Mouse (Mus musculus): ENCODE measurements around the gene Hectd4.
"Not testable (repeated sequence)": the region's sequence is repeated elsewhere in the genome, so short reads cannot be mapped to it uniquely, and the experiment has no call there.

Hectd4 gene

DNA sequence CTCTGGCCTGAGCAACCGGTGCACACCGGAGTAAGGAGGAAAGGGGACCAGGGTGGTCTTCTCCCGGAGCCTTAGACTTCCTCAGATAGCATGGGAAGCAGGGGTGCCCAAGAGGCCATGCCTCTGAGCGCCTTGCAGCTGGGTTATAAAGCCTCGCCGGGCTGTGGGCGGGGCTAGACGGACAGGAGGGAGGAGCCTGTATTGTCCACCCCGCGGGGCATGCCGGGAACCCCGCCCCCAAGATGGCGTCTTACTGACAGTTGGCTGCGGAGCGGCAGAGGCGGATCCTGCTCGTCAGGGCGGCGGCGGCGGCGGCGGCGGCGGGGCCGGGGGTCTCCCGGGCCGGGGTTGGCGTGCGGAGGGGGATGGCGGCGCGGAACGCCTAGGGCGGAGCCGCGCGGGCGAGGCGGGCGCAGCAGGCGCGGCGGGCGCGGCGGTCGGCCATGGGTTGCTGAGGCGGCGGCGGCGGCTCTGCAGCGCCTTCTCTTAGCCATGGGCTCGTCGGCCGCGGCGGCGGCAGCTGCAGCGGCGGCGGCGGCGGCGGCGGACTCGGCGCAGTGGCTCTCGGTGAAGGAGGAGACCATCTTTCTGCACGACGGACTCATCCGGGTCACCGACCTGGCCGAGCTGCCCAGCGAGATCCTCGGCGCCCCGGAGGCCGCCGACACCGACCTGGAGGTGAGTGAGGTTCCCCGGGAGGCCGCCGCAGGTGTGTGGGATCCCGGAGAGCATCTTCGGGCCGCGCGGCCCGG lies at the start of gene Hectd4:
Hectd4 (plus strand) TSS at position 240 of the 752 bp plus-strand sequence.
- DNase-seq (ENCODE audit: low read depth, low spot score) = peak; percentile 92

DNA sequence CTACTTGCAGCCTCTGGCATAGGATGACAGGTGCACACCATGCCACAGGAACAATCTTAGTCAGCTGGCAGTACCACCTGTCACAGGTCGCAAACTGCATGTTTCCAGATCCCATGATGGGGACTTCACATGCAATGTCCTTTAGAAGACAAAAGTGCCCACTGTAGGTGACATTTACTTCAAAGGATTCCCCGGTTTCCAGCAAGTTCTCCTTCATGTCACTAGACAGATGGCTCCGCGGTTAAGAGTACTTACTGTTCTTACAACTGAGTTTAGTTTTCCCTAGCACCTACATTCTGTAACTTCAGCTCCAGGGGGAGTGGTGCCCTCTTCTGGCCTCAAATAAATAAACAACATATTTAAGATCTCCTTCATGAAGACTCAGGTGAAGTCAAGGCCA lies 47.2 kb upstream of the Hectd4 start:
- DNase-seq (ENCODE audit: low read depth, low spot score) = no peak

DNA sequence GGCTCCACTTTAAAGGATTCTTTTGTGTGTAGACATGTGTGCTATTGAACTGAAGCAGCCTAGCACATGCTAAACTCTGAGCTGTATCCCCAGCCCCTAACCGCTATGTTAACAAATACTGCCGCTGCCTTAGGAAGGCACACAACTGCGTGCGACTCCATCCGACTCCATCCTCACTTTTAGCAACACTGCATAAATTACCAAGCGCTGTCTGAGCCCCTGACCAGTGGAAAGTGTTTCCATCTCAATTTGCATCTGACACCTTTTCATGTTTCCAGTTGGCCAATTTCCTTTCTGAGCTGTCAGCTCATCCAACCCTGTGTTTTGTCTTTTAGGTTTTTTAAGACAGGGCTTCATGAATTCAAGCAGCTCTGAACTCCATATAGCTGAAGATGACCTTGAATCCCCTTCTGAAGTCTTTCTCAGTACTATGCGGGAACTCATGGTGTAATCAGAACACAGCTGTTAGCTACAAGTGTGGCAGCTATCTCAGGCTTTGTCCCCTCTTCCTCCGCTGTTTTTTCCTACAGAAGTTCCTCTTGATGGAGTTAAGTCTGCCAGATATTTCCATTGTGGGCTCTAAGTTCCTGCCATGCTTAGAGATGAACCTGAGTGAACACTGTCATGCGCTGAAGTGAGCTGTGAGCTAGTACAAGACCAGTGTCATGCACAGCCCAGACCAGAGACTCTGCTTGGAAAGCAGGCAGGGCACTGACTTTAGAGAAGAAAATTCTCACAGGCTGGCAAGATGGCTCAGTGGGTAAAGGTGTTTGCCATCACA lies 40.8 kb upstream of the Hectd4 start:
- no peak for DNase-seq (ENCODE audit: low read depth, low spot score)

DNA sequence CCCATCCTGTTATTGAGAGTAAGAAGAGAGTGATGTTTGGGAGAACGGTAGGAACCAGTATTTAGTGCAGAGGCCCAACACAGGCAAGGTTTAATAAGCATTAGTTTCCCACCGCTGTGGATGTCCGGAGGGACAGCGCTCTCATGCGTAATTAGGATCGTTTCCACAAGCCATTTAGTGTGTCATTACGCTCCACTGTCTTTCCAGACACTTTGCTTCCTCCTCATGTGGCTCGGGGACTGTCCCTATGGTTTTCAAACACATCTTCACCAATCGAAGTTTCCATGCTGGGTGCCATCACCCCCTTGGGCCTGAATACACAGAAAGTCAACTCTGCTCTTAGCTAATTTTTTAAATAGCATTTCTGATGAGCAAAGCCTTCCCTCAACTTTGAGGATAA lies 36.8 kb upstream of the Hectd4 start:
- DNase-seq (ENCODE audit: low read depth, low spot score) = no peak

DNA sequence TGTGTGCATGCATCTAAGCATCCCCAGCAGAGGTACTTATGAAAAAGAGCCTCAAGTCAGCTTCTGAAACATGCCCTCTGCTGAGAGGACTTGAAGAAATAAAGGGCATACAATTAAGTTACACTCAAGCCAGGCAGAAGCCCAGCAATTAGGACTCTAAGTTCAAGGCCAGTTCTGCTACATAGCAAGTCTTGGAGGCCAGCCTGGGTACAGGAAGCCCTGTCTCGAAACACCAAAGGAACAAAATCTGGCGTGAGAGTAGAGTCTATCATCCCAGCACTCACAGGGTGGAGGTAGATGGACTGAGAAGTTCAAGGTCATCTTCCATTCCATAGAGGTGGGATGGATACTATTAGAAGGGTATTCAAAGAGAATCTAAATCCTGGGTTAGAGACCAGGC lies 35.6 kb upstream of the Hectd4 start:
- DNase-seq (ENCODE audit: low read depth, low spot score) = no peak

DNA sequence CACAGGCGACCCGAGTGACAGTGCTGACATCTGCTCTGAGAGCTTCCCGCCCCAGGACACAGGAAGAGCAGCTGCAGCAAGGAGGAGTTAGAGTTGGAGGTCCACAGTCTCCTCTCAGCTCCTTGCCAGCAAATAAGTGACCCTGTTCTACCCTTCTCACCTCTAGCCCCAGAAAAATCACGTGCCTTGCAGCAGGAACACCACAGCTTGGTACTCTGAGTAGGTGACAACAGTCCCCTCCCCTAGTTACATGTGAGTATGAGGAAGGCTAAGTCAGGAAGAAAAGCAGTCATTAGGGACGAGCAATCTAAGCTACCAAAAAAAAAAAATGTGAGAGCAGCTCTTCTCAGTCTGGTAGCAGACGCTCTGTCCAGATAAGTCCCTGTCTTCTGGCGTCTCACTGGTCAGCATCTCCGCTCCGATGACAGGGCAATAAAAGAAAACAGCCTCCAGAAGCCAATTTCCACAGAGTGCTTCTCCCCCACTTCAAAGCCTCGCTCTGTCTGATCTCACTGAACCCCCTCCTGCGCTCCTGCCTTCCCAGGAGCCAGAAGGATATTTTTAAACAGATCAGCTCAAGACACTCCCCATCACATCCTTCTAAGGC lies 35.0 kb upstream of the Hectd4 start:
- DNase-seq (ENCODE audit: low read depth, low spot score) = no peak

DNA sequence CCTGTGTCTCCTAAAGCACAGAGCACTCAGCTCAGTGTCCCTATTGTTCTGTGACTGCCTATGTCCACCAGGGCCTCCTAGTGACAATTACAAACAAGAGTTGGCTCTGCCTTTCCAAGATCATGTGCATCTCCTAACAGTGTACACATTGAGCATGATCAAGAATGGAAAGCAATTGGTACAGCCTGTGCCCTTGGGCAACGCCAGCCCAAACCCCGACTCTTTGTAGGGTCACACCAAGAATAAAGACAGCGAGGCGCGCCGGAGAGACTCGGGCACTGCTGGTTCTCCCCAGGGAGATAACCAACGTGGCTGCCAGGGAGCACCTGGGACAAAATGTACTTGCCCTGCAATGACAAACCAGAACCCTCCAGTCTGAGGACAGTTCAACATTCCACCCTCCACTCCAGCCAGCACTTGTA lies 32.4 kb upstream of the Hectd4 start:
- no peak for DNase-seq (ENCODE audit: low read depth, low spot score)

DNA sequence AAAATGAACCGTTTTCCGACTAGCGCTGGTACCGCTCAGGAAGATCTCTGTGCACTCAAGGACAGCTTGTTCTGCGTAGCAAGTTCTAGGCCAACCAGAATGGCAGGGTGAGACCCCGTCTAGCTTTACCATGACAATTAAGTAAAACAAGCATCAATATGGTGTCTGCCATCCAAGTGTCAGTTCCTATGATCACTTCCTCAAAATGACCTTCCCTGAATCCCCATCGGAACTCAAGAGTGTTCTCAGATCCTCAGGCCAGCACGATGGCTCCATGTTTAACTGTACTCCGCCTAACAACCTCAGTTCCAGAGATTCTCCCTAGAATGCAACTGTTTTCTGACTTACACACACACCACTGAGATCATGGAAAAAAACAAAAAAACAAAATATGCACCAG lies 31.8 kb upstream of the Hectd4 start:
- DNase-seq (ENCODE audit: low read depth, low spot score) = no peak

DNA sequence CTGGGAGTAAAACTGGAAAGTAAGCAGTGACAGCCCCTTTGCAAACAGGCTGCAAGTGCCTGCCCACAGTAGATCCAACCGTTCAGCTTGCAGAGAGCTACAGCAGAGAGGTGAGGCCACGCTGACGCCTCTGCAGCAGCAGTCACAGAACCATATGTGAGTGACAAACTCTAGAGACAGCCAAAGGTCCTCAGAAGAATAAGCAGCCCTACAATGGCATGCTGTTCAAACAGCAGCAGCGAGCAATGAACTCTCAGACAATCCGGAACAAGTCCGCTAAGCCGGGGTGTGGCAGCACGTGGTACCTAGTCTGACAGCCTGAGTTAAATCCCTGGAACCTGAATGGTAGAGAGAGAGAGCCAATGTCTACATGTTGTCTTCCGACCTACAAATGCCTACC lies 30.8 kb upstream of the Hectd4 start:
- DNase-seq (ENCODE audit: low read depth, low spot score) = no peak

DNA sequence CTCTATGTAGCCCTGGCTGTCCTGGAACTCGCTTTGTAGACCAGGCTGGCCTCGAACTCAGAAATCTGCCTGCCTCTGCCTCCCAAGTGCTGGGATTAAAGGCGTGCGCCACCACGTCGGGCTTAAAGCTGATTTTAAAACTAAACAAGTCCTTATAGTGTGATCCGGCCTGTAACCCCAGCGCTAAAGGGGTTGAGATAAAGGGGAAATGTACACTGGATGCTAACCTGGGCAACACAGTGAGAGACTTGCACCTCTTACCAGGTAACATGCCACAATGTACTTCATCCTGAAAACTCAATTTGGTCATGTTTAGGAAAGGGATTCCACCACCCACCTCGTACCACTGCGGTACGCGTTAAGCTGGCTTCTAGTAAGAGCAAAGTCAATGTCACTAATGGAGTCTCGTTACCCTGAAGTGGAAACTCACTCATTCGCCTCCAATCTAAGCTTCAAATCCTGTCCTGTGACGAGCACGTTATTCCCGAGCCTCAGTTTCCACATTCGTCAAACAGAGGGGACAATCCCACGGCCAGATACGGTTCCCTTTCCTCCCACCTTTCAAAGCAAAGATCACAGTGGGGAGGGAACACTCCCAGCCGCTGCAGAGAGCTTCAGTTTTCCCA lies 29.7 kb upstream of the Hectd4 start:
- no peak for DNase-seq (ENCODE audit: low read depth, low spot score)

DNA sequence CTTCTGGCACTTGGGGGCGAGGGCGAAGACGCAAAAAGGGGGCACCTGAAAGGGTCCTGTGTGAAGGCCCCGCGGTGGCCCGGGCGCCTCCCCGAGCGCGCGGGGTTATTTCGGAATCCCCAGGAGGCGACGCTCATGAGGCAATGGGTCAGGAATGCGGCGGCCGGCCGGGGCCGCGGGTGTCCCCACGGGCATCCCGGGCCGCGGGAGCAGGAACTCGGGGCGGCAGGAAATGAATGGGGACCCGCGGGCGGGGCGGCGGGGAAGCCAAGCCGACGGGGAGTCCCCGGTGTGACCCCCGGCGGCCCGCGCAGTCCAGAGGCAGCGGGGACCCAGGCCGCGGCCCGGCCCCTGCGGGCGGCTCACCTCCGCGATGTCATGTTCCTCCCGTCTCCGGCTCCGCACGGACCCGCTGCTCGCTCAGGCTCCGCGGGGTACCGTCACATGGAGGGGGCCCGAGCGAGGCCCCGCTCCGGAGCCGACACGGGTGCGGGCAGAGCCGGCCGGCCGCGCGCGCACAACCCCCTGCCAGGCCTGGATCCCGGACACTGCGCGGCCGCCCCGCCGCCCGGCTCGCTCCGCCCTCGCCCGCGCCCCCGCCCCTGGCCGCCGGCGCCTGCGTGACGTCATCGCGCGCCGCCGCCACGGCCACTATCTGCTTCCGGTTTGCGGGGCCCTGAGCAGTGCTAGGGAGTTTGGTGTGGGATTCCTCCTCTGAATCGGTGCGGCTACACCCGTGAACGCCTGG lies 29.0 kb upstream of the Hectd4 start, which contains the start of gene Ptpn11:
Ptpn11 (minus strand) TSS at position 562 of the 748 bp plus-strand sequence.
- DNase-seq (ENCODE audit: low read depth, low spot score) = peak; percentile 69

DNA sequence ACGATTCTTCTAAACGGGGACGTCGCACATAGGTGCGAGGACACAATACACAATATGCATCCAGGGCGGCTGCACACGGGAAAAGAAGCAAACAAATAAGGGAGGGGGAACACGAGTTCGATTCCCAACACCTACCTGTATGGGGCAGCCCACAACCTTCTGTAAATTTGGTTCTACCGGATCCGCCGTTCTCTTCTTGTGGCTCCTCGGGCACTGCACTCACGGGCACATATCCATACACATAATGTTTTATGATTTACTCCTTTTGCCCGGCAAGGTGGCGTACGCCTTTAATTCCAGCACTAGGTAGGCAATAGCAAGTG lies 28.5 kb upstream of the Hectd4 start:
- DNase-seq (ENCODE audit: low read depth, low spot score) = no peak

DNA sequence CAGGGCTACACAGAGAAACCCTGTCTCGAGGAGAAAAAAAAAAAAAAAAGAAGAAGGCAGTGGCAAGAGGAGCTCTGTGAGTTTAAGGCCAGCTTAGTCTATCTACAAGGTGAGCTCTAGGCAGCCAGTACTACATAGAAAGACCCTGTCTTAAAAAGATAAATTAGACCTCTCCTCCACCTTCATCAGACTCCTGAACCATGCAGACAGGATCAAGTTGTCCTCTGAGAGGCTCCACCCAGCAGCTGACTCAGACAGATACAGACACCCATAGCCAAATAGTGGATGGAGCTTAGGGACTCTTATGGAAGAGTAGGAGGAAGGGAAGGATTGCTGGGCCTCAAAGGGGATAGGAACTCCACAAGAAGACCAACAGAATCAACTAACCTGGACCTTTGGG lies 25.8 kb upstream of the Hectd4 start:
- DNase-seq (ENCODE audit: low read depth, low spot score) = no peak

DNA sequence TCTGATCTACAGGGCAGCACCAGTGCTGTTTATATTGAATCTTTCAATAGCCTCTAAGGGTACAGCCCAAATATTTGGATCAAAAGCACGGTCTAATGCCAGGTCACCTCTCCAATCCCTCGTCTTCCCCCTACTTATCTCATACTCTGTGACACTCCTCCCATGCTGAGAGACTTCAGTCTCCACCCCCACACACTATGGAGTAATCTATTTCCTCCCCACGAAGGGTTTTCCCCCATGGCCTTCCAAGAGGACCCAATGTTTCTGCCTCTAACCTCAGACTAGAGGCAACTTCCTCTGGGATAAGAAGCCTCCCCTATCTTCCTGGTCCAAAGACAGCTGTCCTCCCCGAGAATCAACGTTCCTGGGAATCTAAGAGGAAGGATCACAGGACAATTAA lies 23.3 kb upstream of the Hectd4 start:
- no peak for DNase-seq (ENCODE audit: low read depth, low spot score)

DNA sequence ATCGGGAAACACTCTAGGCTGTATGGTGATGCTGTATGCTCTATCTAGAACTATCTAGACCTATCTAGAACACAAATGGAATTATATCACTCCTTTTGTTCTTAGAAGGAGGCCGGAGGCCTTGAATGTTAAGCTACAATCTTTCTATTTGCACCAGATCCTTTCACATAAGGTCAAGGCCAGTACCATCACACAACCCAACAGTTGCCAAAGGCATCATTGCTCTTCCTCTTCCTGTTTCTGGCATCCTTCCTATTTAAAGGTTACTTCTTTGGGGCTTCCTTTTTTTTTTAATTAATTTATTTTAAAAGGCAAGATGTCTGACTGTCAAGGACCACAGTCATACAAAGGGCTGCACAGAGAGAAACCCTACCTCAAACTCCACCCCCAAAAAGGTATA lies 22.7 kb upstream of the Hectd4 start:
- no peak for DNase-seq (ENCODE audit: low read depth, low spot score)

DNA sequence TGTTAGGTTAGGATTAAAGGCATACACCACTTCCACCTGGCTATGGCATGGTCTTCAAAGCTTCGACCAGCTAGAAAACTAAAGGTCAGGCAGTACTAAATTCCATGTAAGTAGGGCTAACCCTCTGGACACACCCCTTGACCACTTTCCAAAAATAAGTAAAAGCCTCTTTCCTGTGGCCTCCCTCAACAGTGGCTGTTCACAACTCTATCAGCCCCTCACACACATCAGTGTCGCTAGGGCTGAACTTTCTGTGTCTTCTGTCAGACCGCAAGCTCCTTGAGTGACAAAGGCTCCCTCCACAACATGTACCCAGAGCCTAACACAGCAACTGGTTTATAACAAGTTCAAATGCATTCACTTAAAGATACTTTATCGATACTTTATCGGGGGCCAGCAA lies 21.6 kb upstream of the Hectd4 start:
- no peak for DNase-seq (ENCODE audit: low read depth, low spot score)

DNA sequence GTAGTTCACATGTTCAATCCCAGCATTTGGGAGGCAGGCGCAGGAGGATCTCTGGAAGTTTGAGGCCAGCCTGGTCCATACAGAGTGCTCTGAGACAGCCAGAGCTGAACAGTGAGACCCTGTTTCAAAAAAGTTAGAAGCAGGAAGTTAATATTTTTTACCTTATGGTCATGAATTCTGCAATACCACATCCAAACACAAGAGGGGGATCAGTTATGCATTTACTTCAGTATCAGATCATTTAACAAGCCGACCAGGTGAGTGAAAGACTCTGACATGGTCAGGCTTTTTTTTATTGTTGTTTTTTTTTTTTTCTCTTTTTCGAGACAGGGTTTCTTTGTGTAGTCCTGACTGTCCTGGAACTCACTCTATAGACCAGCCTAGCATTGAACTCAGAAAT lies 18.3 kb upstream of the Hectd4 start:
- peak; percentile 73 for DNase-seq (ENCODE audit: low read depth, low spot score)

DNA sequence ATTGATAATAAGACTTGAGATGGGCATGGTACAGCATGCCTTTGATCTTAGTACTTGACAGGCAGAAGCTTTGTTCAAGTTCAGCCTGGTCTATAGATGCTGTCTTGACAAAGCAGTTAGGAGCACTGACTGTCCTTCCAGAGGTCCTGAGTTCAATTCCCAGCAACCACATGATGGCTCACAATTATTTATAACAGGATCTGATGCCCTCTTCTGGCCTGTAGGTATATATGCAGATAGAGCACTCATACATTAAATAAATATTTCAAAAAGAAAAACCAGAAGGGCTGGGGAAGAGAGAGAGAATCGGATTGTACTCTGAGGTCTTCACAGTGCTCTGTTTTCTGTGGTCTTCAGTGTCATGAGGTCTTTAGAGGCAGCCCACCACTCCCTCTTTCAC lies 17.6 kb upstream of the Hectd4 start:
- DNase-seq (ENCODE audit: low read depth, low spot score) = no peak

DNA sequence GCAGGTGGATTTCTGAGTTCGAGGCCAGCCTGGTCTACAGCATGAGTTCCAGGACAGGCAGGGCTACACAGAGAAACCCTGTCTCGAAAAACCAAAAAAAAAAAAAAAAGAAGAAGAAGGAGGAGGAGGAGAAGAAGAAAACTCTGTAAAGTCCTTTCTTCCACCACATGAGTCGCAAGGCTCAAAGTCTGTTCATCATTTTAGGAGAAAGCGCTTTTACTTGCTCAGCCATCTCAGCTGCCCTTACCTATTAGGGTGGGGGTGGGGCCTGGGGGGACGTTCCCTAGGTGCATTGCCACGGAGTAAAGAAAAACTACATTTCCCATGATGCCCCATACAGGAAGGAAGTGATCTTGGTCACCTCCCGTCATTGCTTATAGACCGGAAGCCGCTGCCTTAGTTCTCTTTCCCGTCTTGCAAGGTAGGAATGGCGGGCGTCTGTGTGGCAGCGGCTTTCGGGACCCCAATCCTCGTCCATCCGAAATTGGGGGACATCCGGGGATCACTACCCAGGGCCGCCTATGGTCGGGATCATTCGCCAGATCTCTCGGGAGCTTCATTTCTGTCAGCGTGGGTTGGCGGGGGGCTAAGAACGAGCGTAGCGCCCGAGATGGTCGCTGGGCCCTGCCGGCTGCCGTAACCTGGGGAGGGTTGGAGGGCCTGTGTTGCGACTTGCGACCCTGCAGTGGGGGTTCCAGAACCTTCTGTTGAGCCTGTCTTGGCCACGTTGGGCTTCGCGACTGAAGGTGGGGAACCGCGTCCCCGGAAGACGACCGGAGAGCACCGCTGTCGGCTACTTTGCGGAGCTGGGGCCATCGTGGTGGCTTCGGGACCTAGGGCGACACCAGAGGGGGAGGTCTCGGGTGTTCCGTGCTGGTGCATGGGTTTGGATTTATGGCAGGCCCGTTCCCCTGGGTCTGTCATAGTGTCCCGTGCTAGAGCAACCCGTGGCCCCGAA lies 15.6 kb upstream of the Hectd4 start, which contains the start of gene Rpl6:
Rpl6 (plus strand) TSS at position 350 of the 958 bp plus-strand sequence.
- peak; percentile 85 for DNase-seq (ENCODE audit: low read depth, low spot score)

DNA sequence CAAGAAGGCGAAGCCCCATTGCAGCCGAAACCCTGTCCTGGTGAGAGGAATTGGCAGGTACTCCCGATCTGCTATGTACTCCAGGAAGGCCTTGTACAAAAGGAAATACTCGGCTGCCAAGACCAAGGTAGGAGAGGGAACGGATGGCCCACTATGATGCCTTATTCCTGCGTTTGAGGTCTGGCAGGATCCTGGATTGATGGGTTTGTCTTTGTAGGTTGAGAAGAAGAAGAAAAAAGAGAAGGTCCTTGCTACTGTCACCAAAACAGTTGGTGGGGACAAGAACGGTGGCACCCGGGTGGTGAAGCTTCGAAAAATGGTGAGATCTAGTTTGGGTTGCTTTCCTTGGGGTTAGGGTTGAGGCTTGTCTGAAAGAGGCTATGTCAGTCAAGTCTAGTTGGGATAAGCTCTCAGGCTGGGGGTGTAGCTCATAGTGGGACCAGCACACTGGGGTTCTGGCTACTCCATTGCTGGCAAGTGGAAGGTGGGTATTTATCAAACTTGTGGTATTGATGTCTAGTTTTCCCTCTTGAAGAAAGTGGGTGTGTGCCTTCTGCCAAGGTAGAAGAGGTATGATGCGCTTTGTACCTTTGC lies 14.4 kb upstream of the Hectd4 start:
- DNase-seq (ENCODE audit: low read depth, low spot score) = not testable (repeated sequence)
